Mouse (Mus musculus) fibroblast of lung, adult 2 months (primary cell): ENCODE measurements at regions not wholly inside any gene's neighbourhood (a gene's known extent, or its start where the extent isn't known, plus 50 kb on each side); places are given as distances from the start of the nearest gene placed in this dataset.
"Not testable (repeated sequence)": the region's sequence is repeated elsewhere in the genome, so short reads cannot be mapped to it uniquely, and the experiment has no call there.

ENCODE experiments used
- DNase-seq: peaks from one replicate; pipeline ENCODE4 v3.0.0-alpha.2; 2011; ENCODE audit warnings: low read depth

DNA sequence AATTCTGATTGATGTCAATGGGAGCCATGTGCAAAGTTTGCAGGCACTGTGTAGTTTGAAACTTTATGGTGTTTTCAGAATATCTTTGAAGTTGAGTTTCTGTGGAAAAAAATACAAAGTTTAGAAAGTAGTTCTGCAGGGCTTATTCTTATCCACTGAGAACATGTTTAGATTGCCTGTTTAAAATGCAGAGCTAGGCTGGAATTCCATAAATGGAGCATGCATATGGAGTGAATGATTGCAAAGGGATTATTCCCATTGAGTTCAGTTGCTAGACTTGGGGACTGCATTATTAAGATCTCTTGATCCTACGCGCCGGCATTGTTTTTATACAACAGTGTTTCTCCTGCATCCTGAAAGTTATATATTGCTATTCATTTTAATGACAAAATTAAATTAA, 397.8 kb upstream of the Gm21833 start:
- DNase-seq: no peak

GRCm38 (mm10) chr16:82431075-82431474, 397.1 kb upstream of the Gm21833 start:
- DNase-seq: no peak

DNA sequence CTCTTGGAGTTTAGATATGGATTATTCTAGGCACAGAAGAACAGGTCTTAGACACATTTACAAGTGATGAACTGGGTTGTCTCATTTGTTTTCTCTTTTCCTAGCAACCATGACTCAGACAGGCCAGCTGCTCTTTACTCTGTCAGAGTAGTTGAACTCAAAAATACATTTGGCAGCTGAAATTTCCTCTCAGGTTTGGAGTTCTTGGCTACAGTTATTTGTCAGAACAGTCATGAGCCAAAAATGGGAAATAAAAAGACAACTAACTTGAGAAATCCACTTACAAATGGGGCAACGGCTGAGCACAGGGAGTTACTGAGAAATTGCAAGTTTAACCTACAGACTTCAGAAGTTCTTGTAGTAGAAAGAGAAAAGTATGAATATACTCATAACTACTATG, 396.4 kb upstream of the Gm21833 start:
- DNase-seq: peak; percentile 0

GRCm38 (mm10) chr16:82460872-82461271, 367.3 kb upstream of the Gm21833 start:
- no peak for DNase-seq

DNA sequence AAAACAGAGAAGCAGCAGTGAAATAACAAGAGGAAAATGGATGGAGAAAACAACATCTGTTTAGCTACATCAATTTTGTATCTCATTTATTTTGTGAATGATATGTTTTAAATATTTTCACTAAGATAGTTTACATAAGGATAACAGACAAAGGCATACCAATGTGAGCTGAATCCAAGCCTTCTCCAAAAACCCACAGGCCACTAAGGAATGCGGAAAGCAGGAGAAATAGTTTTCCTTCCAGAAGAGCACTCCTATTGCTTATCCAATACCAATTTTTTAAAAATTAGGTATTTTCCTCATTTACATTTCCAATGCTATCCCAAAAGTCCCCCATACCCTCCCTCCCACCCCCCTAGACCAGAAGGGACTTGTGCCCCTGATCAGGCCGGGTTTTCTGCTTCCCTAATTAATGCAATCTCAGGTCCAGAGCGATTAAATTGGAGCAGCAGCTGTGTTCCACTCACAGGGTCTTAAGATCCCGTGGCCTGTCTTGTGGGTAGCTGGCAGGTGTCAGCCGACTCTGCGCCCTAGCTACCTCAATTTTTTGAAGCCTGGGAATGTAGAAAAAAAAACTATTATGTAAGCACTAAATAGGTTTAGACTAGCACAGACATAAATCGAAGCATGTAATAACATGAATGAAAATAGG, 357.3 kb upstream of the Gm21833 start:
- no peak for DNase-seq

GRCm38 (mm10) chr16:82520406-82520805, 307.8 kb upstream of the Gm21833 start:
- no peak for DNase-seq

DNA sequence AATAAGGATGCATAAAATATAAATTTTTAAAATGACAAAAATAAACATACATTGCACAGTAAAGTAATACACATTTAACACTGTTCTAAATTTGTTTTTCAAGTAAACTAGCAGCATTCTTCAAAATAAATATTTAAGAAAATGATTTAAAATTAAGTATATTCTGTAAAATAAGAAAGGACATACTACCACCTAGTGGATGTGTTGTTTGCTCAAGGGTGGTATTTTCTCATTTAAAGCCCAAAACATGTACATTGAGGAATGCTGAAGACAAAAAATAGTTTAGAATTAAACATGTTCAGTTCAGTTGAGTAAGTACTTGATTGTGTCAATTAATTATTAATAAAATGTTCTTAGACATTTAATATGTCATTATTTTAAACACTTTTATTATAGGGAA, 306.6 kb upstream of the Gm21833 start:
- no peak for DNase-seq

- DNase-seq: no peak
Observed at GRCm38 (mm10) chr16:82564361-82564760, 263.8 kb upstream of the Gm21833 start.

- not testable (repeated sequence) for DNase-seq
Observed at GRCm38 (mm10) chr16:82596461-82596860, 231.7 kb upstream of the Gm21833 start.

GRCm38 (mm10) chr16:82602038-82602437, 226.1 kb upstream of the Gm21833 start:
- no peak for DNase-seq
